Mouse (Mus musculus) CD4-positive, CD25-positive, alpha-beta regulatory T cell, adult 4 months (primary cell): ENCODE measurements around the gene Aprt. TPM values are rescaled to one million over a fixed set of nuclear protein-coding genes. Genes with fewer than 3 reads are reported as not detected.

Experiments used
- ATAC-seq: one replicate; pipeline ENCODE4 v1.8.0; 2017
- polyA plus RNA-seq, 2 experiments: library from polyadenylated mRNA; unstranded; fragments of 100-300 nt; shearing (Covaris generic); gene quantifications; one replicate each; pipeline ENCODE4 v1.2.1; 2017

Aprt gene
- polyA plus RNA-seq: 100 to 1,000 TPM; 146 to 207 TPM

DNA sequence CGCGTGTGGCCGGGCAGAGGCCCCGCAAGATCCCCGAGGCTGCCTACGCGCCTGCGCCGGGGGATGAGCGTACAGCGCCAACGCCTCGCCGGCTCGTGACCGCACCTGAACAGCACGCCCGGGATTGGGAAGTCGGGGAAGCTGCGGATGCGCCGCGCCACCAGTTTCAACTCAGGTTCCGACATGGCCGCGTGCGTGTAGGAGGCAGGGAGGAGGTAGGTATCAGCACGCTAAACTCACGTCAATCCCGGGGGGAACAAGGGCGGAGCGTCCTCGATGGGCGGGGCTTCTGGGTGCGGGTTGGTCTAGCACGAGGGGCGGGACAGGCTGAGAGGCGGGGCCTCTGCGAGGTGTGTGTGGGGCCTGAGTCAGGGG lies at the start of gene Aprt:
TSS of gene Aprt (minus strand) at position 262 of the 375 bp plus-strand sequence.
- peak; percentile 99 for ATAC-seq

- ATAC-seq: no peak
These were observed 49.1 kb upstream of the Aprt start for GRCm38 (mm10) chr8:122625811-122626210.

DNA sequence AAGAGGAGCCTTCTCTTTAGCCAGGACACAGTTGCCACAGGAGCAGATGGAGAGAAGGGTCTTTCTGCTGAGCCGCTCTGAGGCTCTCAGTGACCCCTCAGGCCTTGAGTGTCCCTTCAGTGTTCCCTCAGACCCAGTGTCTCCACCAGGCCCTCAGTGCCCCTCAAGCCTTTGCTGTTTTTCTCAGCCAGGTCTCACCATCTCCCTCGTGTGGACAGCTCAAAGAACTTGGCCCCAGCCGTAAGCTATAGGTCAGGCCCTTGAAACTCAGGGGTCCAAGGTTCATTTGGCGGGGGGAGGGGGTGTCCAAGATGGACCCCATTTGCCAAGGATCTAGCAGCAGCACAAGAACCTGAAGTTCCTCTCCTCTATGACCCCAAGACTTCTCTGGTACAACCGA lies 47.9 kb upstream of the Aprt start:
- no peak for ATAC-seq

DNA sequence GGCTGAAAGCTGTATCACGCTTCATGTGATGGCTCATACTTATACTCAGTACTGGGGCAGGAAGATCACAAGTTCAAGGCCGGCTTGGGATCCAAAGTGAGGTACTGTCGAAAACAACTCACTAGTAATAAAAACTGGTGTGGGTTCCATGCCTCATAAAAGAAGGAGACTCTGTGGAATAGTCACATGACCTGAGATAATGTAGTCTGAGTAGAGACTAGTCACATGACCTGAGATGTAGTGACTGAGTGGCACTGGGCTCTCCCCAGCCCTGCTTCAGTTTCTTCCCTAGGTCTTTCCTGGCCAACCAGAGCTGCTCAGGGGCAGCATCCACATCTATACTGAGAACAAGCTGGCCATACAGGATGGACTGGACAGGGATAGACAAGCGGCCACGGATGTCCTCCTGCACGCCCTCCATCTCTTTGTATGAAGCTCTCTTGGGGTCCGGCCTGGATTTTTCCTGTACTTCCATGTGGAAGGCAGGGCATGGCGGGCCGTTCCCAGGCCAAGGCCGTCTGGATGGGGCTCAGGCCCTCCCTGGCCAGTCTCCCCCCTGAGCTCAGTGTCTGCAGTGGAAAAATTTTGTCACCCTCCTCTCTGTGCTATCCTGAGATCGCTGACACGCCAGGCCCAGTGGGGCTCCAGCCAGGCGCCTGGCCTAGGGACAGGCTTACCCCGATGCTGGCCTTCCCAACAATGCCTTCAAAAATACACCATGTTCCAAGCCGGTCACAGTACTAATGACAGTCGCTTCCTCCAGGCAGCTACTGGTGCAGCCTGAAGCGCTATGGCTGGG lies 47.3 kb upstream of the Aprt start:
- no peak for ATAC-seq

- no peak for ATAC-seq
These were observed 46.0 kb upstream of the Aprt start, which contains the start of gene Pabpn1l for GRCm38 (mm10) chr8:122622727-122623126. Gene Pabpn1l, minus strand, starts transcription at chr8:122622739.

GRCm38 (mm10) chr8:122620446-122620845 lies 43.7 kb upstream of the Aprt start:
- no peak for ATAC-seq

DNA sequence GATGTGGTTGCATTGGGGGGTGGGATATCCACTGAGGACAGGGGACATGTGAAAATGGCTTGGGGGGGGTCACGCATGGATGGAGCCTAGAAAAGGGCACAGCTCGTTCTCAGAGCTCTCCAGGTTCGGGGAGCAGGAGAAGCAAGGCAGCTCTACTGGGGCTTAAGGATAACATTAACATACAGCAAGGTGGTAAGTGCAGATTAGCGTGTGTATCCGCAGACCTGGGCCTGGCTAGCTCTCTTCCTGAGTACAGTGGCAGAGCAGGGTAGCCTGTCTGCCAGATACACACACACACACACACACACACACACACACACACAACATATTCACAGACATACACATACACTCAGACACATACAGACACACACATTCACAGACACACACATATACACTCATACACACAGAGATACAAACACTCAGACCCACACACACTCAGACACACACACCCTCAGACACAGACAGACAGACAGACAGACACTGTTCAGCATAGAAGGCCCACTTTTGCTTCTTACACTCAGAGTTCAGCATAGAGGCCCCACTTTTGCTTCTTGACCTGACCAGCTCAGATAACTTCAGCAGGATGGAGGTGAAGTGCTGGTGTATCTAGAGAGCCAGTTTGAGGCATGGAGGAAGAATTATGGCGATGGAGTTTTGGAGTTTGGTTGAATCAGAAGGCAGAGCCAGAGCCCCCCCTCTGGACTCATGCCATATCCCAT lies 42.1 kb upstream of the Aprt start:
- ATAC-seq: no peak

- ATAC-seq: peak; percentile 82
These were observed 41.3 kb upstream of the Aprt start for GRCm38 (mm10) chr8:122617947-122618546.

- no peak for ATAC-seq
These were observed 39.6 kb upstream of the Aprt start for GRCm38 (mm10) chr8:122616181-122616905.

- ATAC-seq: peak; percentile 100
These were observed 34.8 kb upstream of the Aprt start, which contains the start of the genes Galns and Trappc2l for GRCm38 (mm10) chr8:122611295-122612133. Gene Galns, minus strand, starts transcription at chr8:122611463. Gene Trappc2l, plus strand, starts transcription at chr8:122611640.

- peak; percentile 24 for ATAC-seq
These were observed 34.0 kb upstream of the Aprt start for GRCm38 (mm10) chr8:122610612-122611277.

GRCm38 (mm10) chr8:122610209-122610608 lies 33.5 kb upstream of the Aprt start:
- no peak for ATAC-seq

DNA sequence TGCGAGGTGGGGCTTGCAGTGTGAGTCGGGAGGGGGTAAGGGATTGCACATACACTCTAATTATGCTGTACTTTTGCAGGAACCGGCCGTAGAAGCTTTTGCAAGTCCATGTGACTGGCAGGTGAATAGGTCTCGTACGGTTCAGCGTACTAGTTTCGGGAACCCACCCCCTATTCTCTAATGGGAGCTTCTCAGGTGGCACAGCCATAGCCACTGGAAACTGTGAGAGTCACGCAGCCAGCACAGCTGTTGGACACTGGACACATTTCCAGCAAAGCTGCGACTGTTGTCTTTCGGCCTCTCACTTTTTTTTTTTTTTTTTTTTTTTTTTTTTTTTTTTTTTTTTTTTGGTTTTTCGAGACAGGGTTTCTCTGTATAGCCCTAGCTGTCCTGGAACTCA lies 30.1 kb upstream of the Aprt start:
- ATAC-seq: no peak

DNA sequence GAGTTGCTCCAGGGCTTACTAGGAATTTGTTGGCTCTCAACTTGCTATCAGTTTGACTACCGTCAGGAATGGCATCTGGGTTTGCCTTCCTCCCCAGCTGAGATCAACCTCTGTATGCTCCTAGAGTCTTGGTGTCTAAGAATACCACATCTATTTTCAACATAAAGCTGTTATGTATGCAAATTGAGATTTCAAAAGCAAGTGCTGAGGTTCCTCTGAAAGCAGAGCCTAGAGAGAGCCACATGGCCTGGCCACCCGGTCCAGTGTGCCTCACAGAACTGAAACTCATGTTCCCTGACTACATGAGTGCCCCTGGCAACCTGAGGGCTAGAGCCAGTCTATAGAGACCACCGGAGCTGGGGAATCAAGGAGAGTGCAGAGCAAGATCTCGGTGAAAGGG lies 28.7 kb upstream of the Aprt start:
- no peak for ATAC-seq

GRCm38 (mm10) chr8:122604640-122605039 lies 27.9 kb upstream of the Aprt start:
- ATAC-seq: no peak

DNA sequence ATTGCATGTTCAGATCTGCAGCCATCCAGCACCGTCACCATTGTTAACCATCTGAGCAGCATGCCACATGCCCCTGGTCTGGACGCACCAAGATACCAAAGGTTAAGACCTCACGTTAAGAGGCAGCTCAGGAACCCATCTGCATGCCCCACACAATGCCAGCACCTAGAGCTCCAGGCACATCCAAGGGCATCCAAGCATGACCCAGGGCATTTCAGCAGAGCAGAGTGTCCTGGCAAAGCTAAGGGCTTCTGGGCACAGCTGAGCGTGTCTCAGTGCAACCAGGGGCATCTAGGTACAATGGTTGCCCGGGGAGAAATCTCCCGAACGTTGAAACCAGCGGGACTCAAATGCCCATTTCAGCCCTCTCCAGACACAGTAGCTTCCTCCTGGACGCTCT lies 24.0 kb upstream of the Aprt start:
- no peak for ATAC-seq

DNA sequence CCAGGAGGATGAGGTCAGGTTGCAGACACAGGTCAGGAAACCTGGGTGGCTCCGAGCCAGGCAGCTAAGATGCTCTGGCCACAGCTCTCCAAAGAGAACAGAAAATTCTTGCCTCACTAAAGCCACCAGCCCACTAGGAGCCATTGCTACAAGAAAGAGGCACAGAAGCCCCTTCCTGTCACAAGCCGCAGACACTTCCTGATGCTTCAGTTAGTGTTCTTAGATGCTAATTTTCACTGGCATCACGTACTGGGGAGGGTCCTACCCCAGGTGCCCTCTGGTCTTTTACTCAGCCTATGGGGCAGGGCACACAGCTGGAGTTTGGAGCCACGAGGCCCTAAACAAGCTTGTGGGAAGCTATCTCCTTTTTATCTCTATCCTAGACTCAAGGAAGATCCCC lies 19.3 kb upstream of the Aprt start:
- no peak for ATAC-seq

DNA sequence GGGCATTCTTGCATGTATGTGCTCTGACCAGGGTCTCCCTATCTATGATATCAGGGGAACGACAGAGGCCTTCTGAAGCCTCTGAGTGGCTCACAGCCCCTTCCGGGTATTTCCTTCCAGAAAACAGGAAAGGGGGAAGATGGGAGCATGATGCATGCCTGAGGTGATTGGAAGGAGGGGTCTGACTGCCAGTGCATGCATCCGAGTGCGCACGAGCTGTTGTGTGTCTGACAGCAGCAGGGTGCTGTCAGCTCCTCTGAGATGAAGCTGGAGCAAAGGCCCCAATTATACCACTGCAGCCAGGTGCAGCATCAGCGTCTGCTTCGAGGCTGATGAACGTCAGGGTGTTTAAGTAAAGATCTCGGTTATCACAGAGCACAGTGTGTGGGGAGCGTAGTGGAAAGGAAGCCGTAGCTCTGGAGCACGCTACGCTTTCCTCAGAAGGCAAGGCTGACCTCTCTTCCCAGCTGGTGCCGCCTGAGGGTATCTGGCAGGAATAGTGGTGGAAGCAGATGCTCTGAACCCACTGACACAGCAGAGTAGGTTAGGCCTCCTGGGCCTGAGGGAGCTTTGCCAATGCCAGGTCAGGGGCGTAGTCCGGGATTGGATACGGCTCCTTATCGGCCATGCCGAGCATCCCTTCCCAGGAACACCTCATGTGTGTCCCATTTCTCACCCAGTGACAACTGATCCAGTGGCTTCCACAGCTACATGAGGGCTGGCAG lies 17.2 kb upstream of the Aprt start:
- ATAC-seq: no peak

GRCm38 (mm10) chr8:122593240-122593639 lies 16.5 kb upstream of the Aprt start:
- ATAC-seq: no peak

- ATAC-seq: no peak
These were observed 10.0 kb upstream of the Aprt start for GRCm38 (mm10) chr8:122586749-122587148.

- no peak for ATAC-seq
These were observed 9.5 kb upstream of the Aprt start for GRCm38 (mm10) chr8:122586171-122586570.
